Mouse (Mus musculus) lung, postnatal 0 days (tissue): ENCODE measurements around the gene Cd47.

ENCODE experiments used
- CTCF ChIP-seq: IDR thresholded peaks from 2 replicates; pipeline ENCODE4 v1.5.1; 2016; ENCODE audit warnings: antibody characterized with exemption, mild to moderate bottlenecking
- EP300 ChIP-seq: IDR thresholded peaks from 2 replicates; pipeline ENCODE4 v1.6.1; 2016; ENCODE audit warnings: antibody characterized with exemption, mild to moderate bottlenecking, control low read depth

- TF ChIP-seq CTCF (no peak), EP300 (no peak)
Observed at GRCm38 (mm10) chr16:49920191-49920590, 119.9 kb downstream of the Cd47 start.
